Mouse (Mus musculus) heart, adult 2 months (tissue): ENCODE results near the gene Ank3.

ENCODE experiments used
- CTCF ChIP-seq: fragments of 200-600 bp; IDR thresholded peaks from 2 replicates; pipeline ENCODE4 v1.8.1; 2022; ENCODE audit warnings: antibody characterized with exemption, mild to moderate bottlenecking, moderate library complexity
- POLR2A ChIP-seq: fragments of 200-500 bp; IDR thresholded peaks from 2 replicates; pipeline ENCODE4 v1.6.1; 2011; ENCODE audit warnings: mild to moderate bottlenecking, low read depth, low read length, control low read depth; ENCODE audit not compliant: insufficient read depth

GRCm38 (mm10) chr10:69466201-69466585 lies 67.6 kb downstream of the Ank3 start:
- TF ChIP-seq CTCF, result no peak
- TF ChIP-seq POLR2A, result no peak
